Mouse (Mus musculus) urinary bladder, adult 18-20 months (tissue): ENCODE measurements around the gene Hapln3.

Experiments
- DNase-seq, 2 experiments: peaks; one replicate each; pipeline ENCODE4 v3.0.0; 2022; ENCODE audit warnings: low spot score in 2 of 2, mixed read lengths in 2 of 2

Gene Hapln3

DNA sequence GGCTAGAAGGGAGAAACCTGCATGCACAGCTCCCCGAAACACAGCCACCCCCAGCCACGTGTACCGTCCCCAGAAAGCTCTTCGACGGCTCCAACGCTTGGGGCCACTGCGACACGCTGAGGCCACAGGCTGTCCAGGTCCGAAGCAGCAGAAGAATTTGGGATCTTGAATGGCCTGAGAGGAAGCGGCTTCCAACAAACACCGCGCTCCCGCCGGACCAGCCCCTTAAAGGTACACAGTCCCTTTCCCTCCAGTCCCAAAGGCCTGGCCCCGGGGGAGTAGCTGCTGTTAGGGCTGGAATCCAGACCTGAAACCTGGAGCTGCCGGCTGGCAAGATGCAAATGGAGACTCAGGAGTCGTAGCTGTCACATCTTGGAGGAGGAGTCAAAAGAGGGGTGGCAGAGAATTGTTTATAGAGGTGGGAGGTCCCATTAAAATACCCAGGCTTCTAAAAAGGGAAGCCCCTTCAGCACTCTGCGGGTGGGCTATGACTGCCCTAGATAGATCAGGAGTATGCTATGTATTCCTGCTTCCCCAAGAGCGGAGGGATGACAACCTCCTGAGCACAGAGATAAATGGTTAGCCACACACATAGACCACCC, at the start of gene Hapln3:
Gene Hapln3 (minus strand): TSS at position 176 of the 602 bp plus-strand sequence.
- DNase-seq = no peak

DNA sequence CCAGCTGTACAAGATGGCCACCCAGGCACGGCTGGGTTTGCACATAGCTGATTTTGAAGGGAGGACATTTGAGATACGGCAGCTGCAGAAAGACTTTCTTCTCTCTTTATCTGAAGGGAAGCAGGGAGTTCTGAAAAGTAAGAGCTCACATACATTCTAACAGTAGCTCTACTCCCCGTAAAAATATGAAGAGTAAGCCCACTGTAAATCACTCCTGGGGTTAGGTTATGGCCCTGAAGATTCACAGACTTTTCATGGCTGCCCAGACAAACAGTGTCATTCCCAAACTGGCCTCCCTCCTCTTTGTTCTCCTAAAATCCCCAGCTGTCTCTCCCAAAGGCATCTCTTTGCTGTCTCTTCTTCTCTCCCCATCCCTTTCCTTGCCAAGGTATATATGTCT, 43.0 kb upstream of the Hapln3 start:
- no peak for DNase-seq

DNA sequence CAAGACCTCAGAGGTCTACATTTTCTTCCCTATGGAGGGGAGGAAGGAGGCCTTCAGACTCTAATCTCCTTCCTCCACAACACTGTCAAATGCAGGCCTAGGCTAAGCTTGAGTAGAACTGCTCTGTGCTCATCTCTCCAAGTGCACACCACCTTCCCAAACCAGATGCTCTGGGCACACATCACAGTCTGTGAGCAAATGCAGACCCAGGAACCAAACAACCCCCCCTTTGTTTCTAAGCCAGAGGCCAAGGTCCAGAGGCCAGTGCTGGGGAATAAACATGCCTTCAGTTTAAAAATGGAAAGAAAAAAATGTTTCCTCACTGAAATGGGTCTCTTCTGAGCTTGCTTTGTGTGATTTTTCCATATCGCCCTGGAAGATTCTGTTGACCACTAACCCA, 41.0 kb upstream of the Hapln3 start:
- no peak for DNase-seq

GRCm38 (mm10) chr7:79167006-79167562, 36.3 kb upstream of the Hapln3 start:
- DNase-seq = no peak

DNA sequence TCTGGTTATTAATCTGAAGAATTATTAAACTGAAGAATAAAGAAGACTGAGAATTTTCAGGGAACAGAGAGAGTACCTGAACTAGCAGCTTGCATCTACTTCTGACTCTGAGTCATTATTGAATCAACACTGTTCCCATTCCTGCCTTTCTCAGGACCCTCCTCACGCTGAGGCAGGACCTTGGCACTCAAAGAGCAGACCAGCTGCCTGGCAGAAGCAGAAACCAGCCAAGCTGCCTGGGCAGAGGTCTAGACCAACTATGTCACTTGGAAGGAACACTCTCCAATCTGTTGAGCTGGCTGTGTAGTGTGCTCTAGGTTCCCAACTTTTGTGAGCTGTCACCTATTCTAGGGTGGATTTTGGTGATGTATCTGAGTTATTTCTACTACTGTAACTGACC, 28.6 kb upstream of the Hapln3 start:
- DNase-seq = no peak

DNA sequence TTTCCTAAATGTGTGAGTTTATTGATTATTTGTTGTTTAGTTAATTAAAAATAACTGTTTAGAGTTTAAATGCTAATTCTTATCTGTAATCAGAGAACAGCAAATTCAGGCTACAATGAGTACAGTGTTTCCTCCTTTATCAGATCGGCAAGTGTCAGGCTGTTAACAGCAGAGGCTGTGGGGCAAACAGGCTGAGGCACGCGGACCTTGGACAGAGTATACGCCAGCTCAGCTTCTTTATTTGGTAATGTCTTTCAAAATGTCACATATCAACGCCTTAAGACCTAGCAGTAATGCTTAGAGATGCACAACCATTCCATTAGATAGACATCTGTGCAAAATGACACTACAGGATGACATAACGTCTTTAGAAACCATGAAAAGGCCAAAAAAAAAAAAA, 18.7 kb upstream of the Hapln3 start:
- DNase-seq = no peak

DNA sequence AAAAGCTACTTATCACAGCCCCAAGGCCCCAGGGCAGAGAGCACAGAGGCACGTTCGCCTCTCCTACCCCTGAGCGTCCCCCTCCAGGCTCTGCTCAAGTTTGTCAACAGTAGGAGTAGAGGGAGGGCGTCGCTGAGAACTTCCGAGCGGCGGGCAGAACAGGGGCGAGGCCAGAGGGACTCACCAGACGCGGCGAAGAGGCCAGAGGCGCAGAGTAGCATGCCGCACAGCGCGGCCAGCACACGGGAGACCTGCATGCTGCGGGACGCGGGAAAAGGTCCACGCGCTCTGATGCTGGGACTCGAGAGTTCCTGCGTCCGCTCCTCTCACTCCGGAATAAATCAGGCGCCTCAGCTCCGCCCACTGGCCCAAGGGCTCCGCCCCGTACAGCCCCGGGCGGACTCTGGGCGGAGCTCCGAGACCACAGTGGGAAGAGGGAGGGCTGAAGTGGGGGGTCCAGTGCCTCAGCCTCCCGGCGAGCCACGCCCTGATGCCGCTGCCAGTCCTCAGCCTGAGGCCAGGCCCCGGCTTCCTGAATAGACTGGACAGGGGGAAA, 18.0 kb upstream of the Hapln3 start, which contains the start of gene Mfge8:
Gene Mfge8 (minus strand): TSS at position 350 of the 556 bp plus-strand sequence.
- DNase-seq = peak; percentile 83 to 88

DNA sequence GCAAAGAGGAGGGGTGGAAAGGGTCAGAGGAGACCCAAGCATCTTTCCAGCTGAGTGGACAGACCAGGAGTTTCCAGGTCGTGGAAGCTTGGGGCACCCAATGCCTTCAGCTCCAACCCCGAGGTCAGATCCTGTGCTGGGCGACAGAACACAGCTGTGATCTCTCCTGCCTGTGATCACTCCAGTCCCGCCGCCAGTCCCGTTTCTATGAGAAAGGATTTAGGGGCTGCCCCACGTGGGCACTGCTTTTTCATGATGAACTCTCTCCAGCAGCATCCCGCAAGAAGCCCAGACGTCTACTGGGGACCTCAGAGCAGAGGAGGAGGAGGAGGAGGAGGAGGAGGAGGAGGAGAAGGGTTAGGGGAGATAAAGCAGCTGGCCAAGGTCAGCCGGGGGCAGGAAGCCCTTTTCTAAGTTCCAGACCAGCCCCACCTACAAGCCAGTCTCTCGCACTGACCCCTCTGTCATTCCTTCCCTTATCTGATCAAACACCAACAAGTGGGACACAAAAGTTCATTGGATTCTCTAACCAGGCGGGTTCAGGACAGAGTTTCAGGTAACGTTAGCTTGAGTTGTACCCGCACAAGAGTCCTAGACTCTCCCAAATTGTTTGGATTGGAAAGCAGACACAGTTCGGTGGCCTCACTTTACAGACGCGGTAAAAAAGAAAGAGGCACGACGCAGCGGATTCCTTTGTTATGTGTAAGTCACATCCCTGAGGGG, 17.3 kb upstream of the Hapln3 start:
- no peak for DNase-seq

DNA sequence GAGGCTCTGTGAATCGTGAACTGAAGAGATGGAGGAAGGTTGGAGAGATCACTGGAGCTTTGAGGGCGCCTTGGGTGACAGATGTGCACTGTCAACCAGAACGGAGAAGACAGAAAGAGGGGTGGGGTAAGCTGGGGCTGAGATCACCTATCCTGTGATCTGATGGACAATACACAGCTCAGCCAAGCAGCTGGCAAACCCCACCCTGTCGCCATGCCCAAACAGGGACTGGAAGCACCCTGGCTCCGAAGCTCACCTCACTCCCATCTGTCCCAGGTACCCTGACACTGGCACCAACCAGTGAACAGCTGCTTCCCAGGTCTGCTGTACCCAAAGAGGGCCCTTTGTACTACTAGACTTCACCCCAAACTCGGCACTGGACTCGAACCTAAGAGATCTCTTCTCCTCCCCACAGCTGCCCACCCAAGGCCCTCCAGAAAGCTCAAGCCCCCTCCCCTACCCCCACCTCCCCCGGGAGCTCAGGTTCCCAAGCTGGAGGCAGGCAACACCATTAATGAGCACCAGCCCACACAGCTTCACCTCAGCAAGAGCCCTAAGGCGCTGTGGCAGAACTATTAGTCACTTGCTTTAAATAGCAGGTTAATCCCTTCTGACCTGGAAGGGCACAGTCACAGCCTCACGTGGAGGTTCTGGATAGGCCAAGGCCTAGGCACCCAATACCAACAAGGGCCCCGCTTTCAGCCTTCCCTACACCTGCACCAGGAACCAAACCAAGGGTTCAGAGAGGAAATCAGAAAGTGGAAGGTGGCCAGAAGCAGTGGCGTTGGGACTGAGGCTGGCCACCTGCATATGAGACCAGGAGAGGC, 16.4 kb upstream of the Hapln3 start:
- DNase-seq = peak in 1 of 2 experiments; percentile 15

- peak; percentile 64 for DNase-seq
These were observed 10.1 kb upstream of the Hapln3 start for GRCm38 (mm10) chr7:79140897-79141296.

DNA sequence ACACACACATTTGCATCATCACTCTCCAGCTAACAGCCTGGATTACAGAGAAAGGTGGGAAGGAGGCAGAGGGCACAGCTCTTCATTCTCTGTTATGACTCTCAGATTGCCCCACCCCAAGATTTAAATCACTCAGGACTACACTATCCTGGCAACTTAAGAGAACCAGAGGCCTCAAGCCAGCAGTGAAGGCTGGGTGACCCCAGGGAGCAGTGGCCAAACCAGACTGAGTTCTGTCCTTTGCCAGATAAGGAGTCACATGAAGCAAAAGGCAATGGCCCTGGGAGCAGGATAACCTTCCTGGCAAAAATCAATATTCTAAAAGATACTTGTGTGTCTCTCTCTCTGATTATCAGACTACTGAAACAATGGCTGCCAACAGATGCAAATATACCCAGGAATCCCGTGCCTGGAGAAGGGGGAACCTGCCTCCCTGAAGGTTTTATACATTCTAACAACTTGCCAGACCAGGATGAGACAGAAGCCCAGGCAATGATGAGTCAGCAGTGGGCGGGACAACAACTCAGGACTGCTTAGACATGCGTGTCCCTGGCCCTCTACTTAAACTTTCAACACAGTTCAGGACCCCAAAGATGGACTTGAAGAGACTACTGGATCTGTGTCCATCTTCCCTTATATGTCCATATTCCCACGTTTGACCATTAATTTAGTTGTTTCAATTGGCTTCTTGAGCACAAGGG, 9.2 kb upstream of the Hapln3 start:
- no peak for DNase-seq

DNA sequence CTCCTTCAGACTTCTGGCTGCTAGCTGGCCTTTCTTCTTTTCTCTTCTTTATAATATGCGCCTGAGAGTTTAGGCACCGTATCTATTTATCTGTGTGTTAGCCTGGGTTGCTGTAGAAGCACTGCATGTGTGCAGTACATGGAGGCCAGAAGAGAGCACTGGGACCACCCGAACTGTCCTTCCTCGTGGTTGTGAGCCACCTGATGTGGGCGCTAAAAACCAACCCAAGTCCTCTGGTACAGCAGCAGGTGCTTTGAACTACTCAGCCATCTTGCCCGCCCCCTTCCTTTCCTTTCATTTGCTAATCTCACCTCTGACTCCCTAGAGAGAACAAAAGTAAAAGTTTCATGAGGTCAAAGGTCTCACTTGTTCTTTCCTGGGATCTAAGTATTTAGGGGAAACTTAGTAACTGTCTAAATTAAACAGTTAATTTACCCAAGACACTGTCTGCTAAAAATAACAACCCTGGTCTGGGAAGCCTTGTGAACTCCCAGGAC, 8.6 kb upstream of the Hapln3 start:
- DNase-seq = no peak

DNA sequence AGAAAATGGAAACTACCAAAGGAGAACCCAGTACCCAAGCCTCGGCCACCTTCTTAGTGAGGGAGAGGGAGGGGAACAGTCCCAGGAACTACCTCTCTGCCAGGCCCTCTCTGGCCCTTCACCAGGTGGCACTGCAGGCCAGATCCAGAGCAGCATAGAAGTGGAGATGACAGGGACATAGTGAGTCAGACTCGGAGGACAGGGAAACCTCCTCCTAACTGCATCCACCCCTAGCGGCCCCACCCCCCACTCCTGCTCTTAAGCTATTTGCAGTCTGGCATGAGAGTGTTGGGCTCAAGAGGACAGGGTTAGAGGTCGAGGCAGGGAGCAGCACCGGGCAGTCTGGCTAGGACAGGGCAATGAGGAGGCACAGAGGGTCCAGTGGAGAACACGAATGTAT, 2.6 kb upstream of the Hapln3 start:
- DNase-seq = no peak

GRCm38 (mm10) chr7:79130385-79130784, 433 bp downstream of the Hapln3 start:
- no peak for DNase-seq

DNA sequence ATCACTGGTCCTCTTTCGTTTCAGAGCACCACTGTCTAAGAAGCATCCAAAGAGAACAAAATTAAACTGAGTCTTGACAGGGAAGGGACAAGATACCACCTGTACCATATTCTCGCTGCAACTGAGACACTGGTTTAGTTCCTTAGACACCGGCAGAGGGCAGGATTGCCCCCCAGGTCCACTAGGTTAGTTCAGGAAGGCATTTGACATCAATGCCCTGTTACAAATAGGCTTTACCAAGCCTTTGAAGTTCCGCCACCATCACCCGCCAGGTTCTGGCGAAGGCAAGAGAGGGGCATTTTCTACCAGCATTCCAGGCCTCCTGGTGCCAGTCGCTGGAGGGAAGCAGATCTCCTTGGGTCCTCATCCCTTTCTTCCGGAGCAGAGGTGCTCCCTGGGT, 935 bp downstream of the Hapln3 start:
- DNase-seq = no peak

- DNase-seq = no peak
These were observed 7.4 kb downstream of the Hapln3 start for GRCm38 (mm10) chr7:79123465-79123864.

- DNase-seq = no peak
These were observed 17.0 kb downstream of the Hapln3 start for GRCm38 (mm10) chr7:79113848-79114247.

DNA sequence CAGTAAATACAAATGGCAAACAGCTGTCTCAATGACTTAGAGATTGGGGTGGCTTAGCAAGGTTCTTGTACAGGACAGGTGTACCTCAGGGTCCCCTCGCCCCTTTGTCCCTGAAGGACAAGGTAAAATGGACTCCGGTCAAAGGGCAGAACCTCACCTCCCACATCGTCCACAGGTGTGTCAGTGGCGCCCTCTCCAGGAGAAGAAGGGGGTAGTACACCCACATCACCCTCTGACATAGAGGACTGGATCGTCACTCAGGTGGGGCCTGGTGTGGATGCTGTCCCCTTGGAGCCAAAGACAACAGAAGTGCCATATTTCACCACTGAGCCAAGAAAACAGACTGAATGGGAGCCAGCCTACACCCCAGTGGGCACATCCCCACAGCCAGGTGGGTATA, 34.3 kb downstream of the Hapln3 start:
- no peak for DNase-seq

DNA sequence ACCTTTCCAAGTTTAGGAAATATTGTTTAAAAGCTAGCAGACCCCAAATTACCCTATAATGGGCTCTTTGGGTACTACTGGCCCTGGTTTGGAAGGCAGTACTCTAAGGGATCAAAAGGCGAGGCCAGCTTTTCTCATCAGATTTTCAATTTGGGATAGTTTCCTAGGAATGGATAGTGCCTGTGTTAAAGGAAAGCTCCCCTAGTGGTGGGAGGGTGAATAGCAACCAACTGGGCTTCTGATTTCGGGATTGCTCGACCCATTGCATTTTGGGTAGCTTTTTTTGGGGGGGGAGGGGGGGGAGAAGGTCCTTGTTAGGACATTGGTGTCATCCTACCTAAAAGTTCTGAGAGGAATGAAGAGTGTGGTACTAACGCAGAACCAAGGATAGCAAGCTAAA, 41.7 kb downstream of the Hapln3 start:
- no peak for DNase-seq

DNA sequence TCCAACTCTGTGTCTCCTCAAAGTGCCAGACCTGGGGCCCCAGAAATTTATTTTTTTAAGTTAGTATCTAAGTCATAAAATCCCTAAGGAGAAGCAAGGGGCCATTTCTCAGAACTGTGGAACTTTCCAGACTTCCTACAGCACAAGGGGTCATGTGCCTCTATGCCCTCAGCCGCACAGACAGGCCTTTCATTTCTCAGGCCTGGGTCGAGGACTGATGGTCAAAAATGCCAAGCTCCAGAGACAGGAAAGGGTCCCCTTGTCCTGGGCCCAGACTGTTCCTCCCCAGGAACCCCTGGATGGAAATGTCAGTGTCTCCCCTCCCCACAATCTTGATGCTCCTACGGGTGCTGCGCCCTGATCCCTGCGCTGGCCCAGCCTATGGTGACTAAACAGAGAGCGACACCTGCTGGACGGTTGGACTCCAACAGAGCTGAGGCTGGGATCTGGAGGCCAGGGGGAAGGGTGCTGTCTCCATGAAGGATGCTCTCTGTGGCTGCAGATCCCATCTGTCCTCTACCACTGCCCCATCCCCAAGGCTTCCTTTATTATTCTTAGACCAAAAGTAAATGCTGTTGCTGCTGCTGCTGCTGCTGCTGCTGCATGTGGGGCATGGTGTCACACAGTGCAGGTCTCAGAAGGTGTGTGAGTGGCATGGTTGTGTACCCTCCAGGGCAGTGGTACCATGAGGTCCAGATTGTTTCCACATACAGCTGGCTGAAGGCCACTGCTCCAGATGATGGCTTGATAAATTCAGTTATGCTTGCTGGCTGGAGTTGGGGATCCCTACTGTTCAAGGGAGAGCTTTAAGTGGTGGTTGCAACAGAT, 50.0 kb downstream of the Hapln3 start:
- peak; percentile 12 to 57 for DNase-seq
